Mouse (Mus musculus): Measurements from ENCODE around the gene Gm572.

DNA sequence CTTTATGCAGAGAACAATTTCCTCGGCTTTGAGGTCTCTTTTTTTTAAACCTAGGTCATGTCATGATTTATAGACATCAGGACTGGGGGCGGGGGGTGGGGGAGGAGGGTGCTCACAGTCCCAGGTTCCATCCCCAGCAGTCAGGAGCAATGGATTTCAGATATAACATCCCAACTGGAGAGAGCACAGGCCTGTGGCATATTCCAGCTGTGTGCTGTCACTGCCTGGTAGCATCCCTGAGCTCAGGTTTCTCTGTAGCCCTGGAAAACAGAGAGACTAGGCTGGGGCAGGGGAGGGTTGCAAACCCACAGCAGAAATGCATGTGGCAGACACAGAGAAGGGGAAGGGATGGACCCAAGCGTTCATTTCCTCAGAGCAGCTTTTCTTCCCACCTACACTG is 17.1 kb downstream of the Gm572 start:
- TF ChIP-seq CTCF (IDR thresholded peaks at IDR 0.05) (no peak), EP300 (IDR thresholded peaks at IDR 0.05) (no peak)

Measured in lung, postnatal 0 days (tissue).